Mouse (Mus musculus): Measurements from ENCODE around the gene Rorb.

Rorb gene

GRCm38 (mm10) chr19:18887646-18888407 is 223.2 kb downstream of the Rorb start:
- DNase-seq = no peak

- DNase-seq = no peak
Measured at GRCm38 (mm10) chr19:18881162-18881561, 229.8 kb downstream of the Rorb start.

Measured in right cerebral cortex, postnatal 25 days (tissue).